Mouse (Mus musculus): ENCODE measurements at regions not wholly inside any gene's neighbourhood (a gene's known extent, or its start where the extent isn't known, plus 50 kb on each side); places are given as distances from the start of the nearest gene placed in this dataset.

- Histone ChIP-seq H3K4me1 (ENCODE audit: control insufficient read depth in 1 of 2, insufficient read depth in 2 of 2) (no peaks in the 10 kb centered on the region), H3K9me3 (replicated peaks; ENCODE audit: low read length) (peaks cover 55% of the 10 kb centered on the region), H3K79me2 (replicated peaks; ENCODE audit: control insufficient read depth, extremely low read depth, insufficient read depth, poor library complexity, severe bottlenecking) (no peaks in the 10 kb centered on the region), H3K27me3 (replicated peaks) (no peaks in the 10 kb centered on the region), H3K4me3 (replicated peaks in 1 of 3; ENCODE audit: low read depth in 2 of 3, low read length in 2 of 3, poor library complexity in 1 of 3) (no peak overlapping the region), H3K27ac (ENCODE audit: insufficient read depth, low read depth) (no peak overlapping the region), H3K4me2 (ENCODE audit: insufficient read depth, low read depth, poor library complexity, severe bottlenecking) (no peak overlapping the region), H3K9ac (ENCODE audit: insufficient read depth, low read depth) (no peak overlapping the region), H3K36me3 (replicated peaks in 1 of 2; ENCODE audit: control insufficient read depth in 1 of 2, insufficient read depth in 1 of 2, low read length in 1 of 2) (no peaks in the 10 kb centered on the region)
- DNase-seq (ENCODE audit: extremely low read depth): no peak
- in situ Hi-C loops (cut with MboI; ENCODE audit: low pct_ligation_motif_present, low pct_unique_long_range_greater_than_20kb, low sequenced_read_pairs) (no loop called here), dilution Hi-C loops (cut with MboI; ENCODE audit: extremely low pct_ligation_motif_present, extremely low pct_unique_long_range_greater_than_20kb, low sequenced_read_pairs) (no loop called here)
- no peak for TF ChIP-seq MAX (IDR thresholded peaks at IDR 0.05; ENCODE audit: low read length)
- TF ChIP-seq RAD21 (IDR thresholded peaks at IDR 0.05; ENCODE audit: low read depth, low read length): no peak
- no peak for TF ChIP-seq CTCF (conservative IDR thresholded peaks at IDR 0.05 in 1 of 2, IDR thresholded peaks at IDR 0.05 in 1 of 2; ENCODE audit: low read depth in 2 of 2, low read length in 2 of 2)
- no peak for TF ChIP-seq MYC (IDR thresholded peaks at IDR 0.05; ENCODE audit: low read depth, low read length)
- no peak for TF ChIP-seq NELFE (IDR thresholded peaks at IDR 0.05; ENCODE audit: low read depth, low read length)
- TF ChIP-seq JUND (conservative IDR thresholded peaks at IDR 0.05; ENCODE audit: low read depth, low read length): no peak
- no peak for TF ChIP-seq MXI1 (IDR thresholded peaks at IDR 0.05; ENCODE audit: low read depth, low read length)
- TF ChIP-seq MAZ (IDR thresholded peaks at IDR 0.05; ENCODE audit: low read depth, low read length): no peak
- no peak for TF ChIP-seq USF1 (IDR thresholded peaks at IDR 0.05; ENCODE audit: low read depth, low read length)
- TF ChIP-seq PAX5 (IDR thresholded peaks at IDR 0.05; ENCODE audit: low read length): no peak
- TF ChIP-seq GABPA (IDR thresholded peaks at IDR 0.05; ENCODE audit: insufficient replicate concordance, low read depth, low read length): no peak
- TF ChIP-seq ZC3H11A (IDR thresholded peaks at IDR 0.05; ENCODE audit: low read depth, low read length): no peak
- no peak for TF ChIP-seq EP300 (IDR thresholded peaks at IDR 0.05; ENCODE audit: low read length)
- TF ChIP-seq TCF12 (IDR thresholded peaks at IDR 0.05; ENCODE audit: low read depth, low read length): no peak
Measured at GRCm38 (mm10) chr9:111900196-111900595, 210.0 kb upstream of the Stac start.

DNA sequence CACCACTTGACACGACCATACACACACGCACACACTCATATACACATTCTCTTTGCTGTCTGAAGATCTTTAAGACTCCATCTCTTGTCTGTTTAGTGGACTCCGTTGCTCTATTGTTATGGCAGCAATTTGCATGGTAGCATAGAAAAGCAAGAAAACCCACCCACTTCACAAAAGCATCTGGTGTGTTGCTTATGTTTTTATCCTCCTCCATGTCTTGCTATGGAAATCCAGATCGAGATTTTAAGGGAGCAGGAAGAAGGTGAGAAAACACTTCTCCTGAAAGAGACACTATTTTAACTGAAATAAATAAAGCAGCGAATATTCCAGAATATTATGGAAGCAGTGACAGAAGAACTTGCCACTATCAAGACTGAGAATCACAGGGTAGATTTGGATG is 207.5 kb upstream of the Stac start:
- DNase-seq (ENCODE audit: extremely low read depth): no peak
- Histone ChIP-seq H3K9me3 (replicated peaks; ENCODE audit: low read length) (peaks cover 47% of the 10 kb centered on the region), H3K27ac (ENCODE audit: insufficient read depth, low read depth) (no peak overlapping the region), H3K4me3 (replicated peaks in 1 of 3; ENCODE audit: low read depth in 2 of 3, low read length in 2 of 3, poor library complexity in 1 of 3) (no peak overlapping the region), H3K79me2 (replicated peaks; ENCODE audit: control insufficient read depth, extremely low read depth, insufficient read depth, poor library complexity, severe bottlenecking) (no peaks in the 10 kb centered on the region), H3K4me2 (ENCODE audit: insufficient read depth, low read depth, poor library complexity, severe bottlenecking) (no peak overlapping the region), H3K9ac (ENCODE audit: insufficient read depth, low read depth) (no peak overlapping the region), H3K36me3 (replicated peaks in 1 of 2; ENCODE audit: control insufficient read depth in 1 of 2, insufficient read depth in 1 of 2, low read length in 1 of 2) (no peaks in the 10 kb centered on the region), H3K4me1 (ENCODE audit: control insufficient read depth in 1 of 2, insufficient read depth in 2 of 2) (no peaks in the 10 kb centered on the region), H3K27me3 (replicated peaks) (no peaks in the 10 kb centered on the region)
- in situ Hi-C loops (cut with MboI; ENCODE audit: low pct_ligation_motif_present, low pct_unique_long_range_greater_than_20kb, low sequenced_read_pairs): no loop called here
- dilution Hi-C loops (cut with MboI; ENCODE audit: extremely low pct_ligation_motif_present, extremely low pct_unique_long_range_greater_than_20kb, low sequenced_read_pairs): no loop called here
- TF ChIP-seq GABPA (IDR thresholded peaks at IDR 0.05; ENCODE audit: insufficient replicate concordance, low read depth, low read length) (no peak), POLR2A (IDR thresholded peaks at IDR 0.05; ENCODE audit: low read depth, low read length) (no peak), TCF12 (IDR thresholded peaks at IDR 0.05; ENCODE audit: low read depth, low read length) (no peak), NELFE (IDR thresholded peaks at IDR 0.05; ENCODE audit: low read depth, low read length) (no peak), TBP (conservative IDR thresholded peaks at IDR 0.05; ENCODE audit: low read depth, low read length) (no peak), USF1 (IDR thresholded peaks at IDR 0.05; ENCODE audit: low read depth, low read length) (no peak), RAD21 (IDR thresholded peaks at IDR 0.05; ENCODE audit: low read depth, low read length) (no peak), EP300 (IDR thresholded peaks at IDR 0.05; ENCODE audit: low read length) (no peak), USF2 (conservative IDR thresholded peaks at IDR 0.05; ENCODE audit: low read depth, low read length) (no peak), E2F4 (IDR thresholded peaks at IDR 0.05; ENCODE audit: insufficient replicate concordance, low read depth, low read length) (no peak), ELF1 (IDR thresholded peaks at IDR 0.05; ENCODE audit: low read depth, low read length) (no peak), MAFK (IDR thresholded peaks at IDR 0.05; ENCODE audit: insufficient replicate concordance, low read length) (no peak), CHD2 (IDR thresholded peaks at IDR 0.05; ENCODE audit: low read length) (no peak)
